Mouse (Mus musculus) macrophage (primary cell): ENCODE results near the gene Tpte. TPM values are rescaled to one million over a fixed set of nuclear protein-coding genes. Genes with fewer than 3 reads are reported as not detected.
A peak's percentile ranks its signal among the peaks of the same experiment; 100 is the strongest.

Experiments used
- H3K27ac ChIP-seq: fragments of 350-480 bp; formaldehyde crosslinking; 2 replicates; pipeline ENCODE4 v1.9.0; 2021
- H3K36me3 ChIP-seq: fragments of 350-480 bp; formaldehyde crosslinking; 2 replicates; pipeline ENCODE4 v1.9.0; 2021; ENCODE audit errors: inconsistent target
- H3K4me3 ChIP-seq: fragments of 350-480 bp; formaldehyde crosslinking; 2 replicates; pipeline ENCODE4 v1.9.0; 2021; ENCODE audit errors: inconsistent target
- H3K79me2 ChIP-seq: fragments of 350-480 bp; formaldehyde crosslinking; 2 replicates; pipeline ENCODE4 v1.9.0; 2021; ENCODE audit errors: inconsistent target
- WGBS: methylation state at CpG from one replicate; pipeline ENCODE4 v1.1.7; 2026; ENCODE audit warnings: inconsistent platforms; ENCODE audit not compliant: missing documents; 5-methylcytosine and 5-hydroxymethylcytosine counted together
- polyA plus RNA-seq: library from polyadenylated mRNA; stranded (reverse); fragments of 250-400 nt; gene quantifications from 3 replicates; pipeline ENCODE4 v1.2.4, GENCODE M21; 2018; ENCODE audit warnings: inconsistent platforms

Gene Tpte
- polyA plus RNA-seq, 1 experiment from 2014 or later: not detected

GRCm38 (mm10) chr8:22394471-22394870, 111.2 kb downstream of the Tpte start:
- Histone ChIP-seq H3K36me3 (no peaks in the 10 kb centered on the region), H3K79me2 (no peaks in the 10 kb centered on the region), H3K4me3 (no peak overlapping the region), H3K27ac (no peak overlapping the region)
- 87% methylated on average over 4 of the region's 4 CpGs for WGBS

GRCm38 (mm10) chr8:22395256-22395655, 112.0 kb downstream of the Tpte start:
- WGBS: 97% methylated on average over 8 of the region's 8 CpGs
- no peaks in the 10 kb centered on the region for H3K36me3 ChIP-seq
- no peaks in the 10 kb centered on the region for H3K79me2 ChIP-seq
- H3K27ac ChIP-seq: no peak overlapping the region
- no peak overlapping the region for H3K4me3 ChIP-seq

GRCm38 (mm10) chr8:22397811-22398141, 114.5 kb downstream of the Tpte start:
- no peak overlapping the region for H3K27ac ChIP-seq
- 4% methylated on average over 13 of the region's 13 CpGs for WGBS

GRCm38 (mm10) chr8:22398142-22398951, 115.1 kb downstream of the Tpte start, which contains the start of gene Slc25a15:
Gene Slc25a15 (minus strand): TSS chr8:22398597.
- under 1% methylated on average over 68 of the region's 77 CpGs for WGBS
- Histone ChIP-seq H3K4me3 (peak within 1 kb of the TSS; percentile 67), H3K27ac (peak within 1 kb of the TSS; percentile 31; the same call in 1 of the 2 replicates), H3K36me3 (no peaks in the 10 kb centered on the region), H3K79me2 (no peaks in the 10 kb centered on the region)

More at GRCm38 (mm10) chr8:22397811-22398141, 114.5 kb downstream of the Tpte start:
- H3K79me2 ChIP-seq: no peaks in the 10 kb centered on the region
- no peaks in the 10 kb centered on the region for H3K36me3 ChIP-seq
- H3K4me3 ChIP-seq: peak overlapping the region; percentile 46

- H3K79me2 ChIP-seq: no peaks in the 10 kb centered on the region
- peak overlapping the region; percentile 67 for H3K4me3 ChIP-seq
- 80% methylated on average over 8 of the region's 8 CpGs for WGBS
- no peaks in the 10 kb centered on the region for H3K36me3 ChIP-seq
- no peak overlapping the region for H3K27ac ChIP-seq
These were observed 116.1 kb downstream of the Tpte start for GRCm38 (mm10) chr8:22399285-22399880.

- Histone ChIP-seq H3K79me2 (no peaks in the 10 kb centered on the region), H3K27ac (no peak overlapping the region)
- 92% methylated on average over 4 of the region's 4 CpGs for WGBS
These were observed 117.4 kb downstream of the Tpte start for GRCm38 (mm10) chr8:22400593-22400992.

GRCm38 (mm10) chr8:22403235-22403634, 120.0 kb downstream of the Tpte start:
- Histone ChIP-seq H3K27ac (no peak overlapping the region), H3K36me3 (no peaks in the 10 kb centered on the region), H3K79me2 (no peaks in the 10 kb centered on the region), H3K4me3 (no peak overlapping the region)
- 53% methylated on average over 2 of the region's 2 CpGs for WGBS

More at GRCm38 (mm10) chr8:22400593-22400992, 117.4 kb downstream of the Tpte start:
- Histone ChIP-seq H3K4me3 (no peak overlapping the region), H3K36me3 (no peaks in the 10 kb centered on the region)

GRCm38 (mm10) chr8:22405733-22406132, 122.5 kb downstream of the Tpte start:
- no peak overlapping the region for H3K4me3 ChIP-seq
- WGBS: 4% methylated on average over 6 of the region's 6 CpGs

GRCm38 (mm10) chr8:22410688-22411281, 127.5 kb downstream of the Tpte start:
- WGBS: 16% methylated on average over 16 of the region's 16 CpGs

More at GRCm38 (mm10) chr8:22405733-22406132, 122.5 kb downstream of the Tpte start:
- Histone ChIP-seq H3K79me2 (no peaks in the 10 kb centered on the region), H3K36me3 (no peaks in the 10 kb centered on the region), H3K27ac (no peak overlapping the region)

GRCm38 (mm10) chr8:22411282-22411702, 128.1 kb downstream of the Tpte start, which contains the start of gene Mrps31:
Gene Mrps31 (plus strand): TSS chr8:22411361.
- H3K27ac ChIP-seq: peak within 1 kb of the TSS; percentile 58
- peaks cover 50% of the 10 kb centered on the region for H3K79me2 ChIP-seq
- WGBS: under 1% methylated on average over 25 of the region's 25 CpGs
- peaks cover 8% of the 10 kb centered on the region; the same call in 1 of the 2 replicates for H3K36me3 ChIP-seq
- peak within 1 kb of the TSS; percentile 93 for H3K4me3 ChIP-seq

More at GRCm38 (mm10) chr8:22410688-22411281, 127.5 kb downstream of the Tpte start:
- H3K36me3 ChIP-seq: peaks cover 6% of the 10 kb centered on the region; the same call in 1 of the 2 replicates
- no peak overlapping the region for H3K27ac ChIP-seq
- peak overlapping the region; percentile 93 for H3K4me3 ChIP-seq
- H3K79me2 ChIP-seq: peaks cover 45% of the 10 kb centered on the region

GRCm38 (mm10) chr8:22411971-22412370, 128.7 kb downstream of the Tpte start:
- 23% methylated on average over 8 of the region's 8 CpGs for WGBS
- Histone ChIP-seq H3K4me3 (peak overlapping the region; percentile 93), H3K27ac (no peak overlapping the region), H3K79me2 (peaks cover 51% of the 10 kb centered on the region), H3K36me3 (peaks cover 8% of the 10 kb centered on the region; the same call in 1 of the 2 replicates)

Other genes starting within 250 kb of the Tpte start
- not detected in 3 replicates for gene Atp7b, start 223.1 kb upstream of the Tpte start, polyA plus RNA-seq
- 7.6 to 11.5 TPM (median 10.9 TPM) in 3 replicates for gene Alg11, start 222.7 kb upstream of the Tpte start, polyA plus RNA-seq
- not detected in 3 replicates for gene Nek5, start 158.4 kb upstream of the Tpte start, polyA plus RNA-seq
- gene Nek3, start 117.0 kb upstream of the Tpte start, polyA plus RNA-seq: 0.77 to 1.0 TPM (median 0.79 TPM) in 3 replicates
- gene Ckap2, start 97.6 kb upstream of the Tpte start, polyA plus RNA-seq: 0.34 to 3.3 TPM (median 2.6 TPM) in 3 replicates
- 18.8 to 27.6 TPM (median 20.9 TPM) in 3 replicates for gene Vps36, start 90.6 kb upstream of the Tpte start, polyA plus RNA-seq
- 0.22 to 0.42 TPM (median 0.23 TPM) in 3 replicates for gene Thsd1, start 56.1 kb upstream of the Tpte start, polyA plus RNA-seq
- gene Slc25a15, start 115.2 kb downstream of the Tpte start, polyA plus RNA-seq: 3.6 to 8.9 TPM (median 4.3 TPM) in 3 replicates
- gene Mrps31, start 127.9 kb downstream of the Tpte start, polyA plus RNA-seq: 13.7 to 20.2 TPM (median 18.1 TPM) in 3 replicates